Mouse (Mus musculus): Measurements from ENCODE around the gene Zfp141.

DNA sequence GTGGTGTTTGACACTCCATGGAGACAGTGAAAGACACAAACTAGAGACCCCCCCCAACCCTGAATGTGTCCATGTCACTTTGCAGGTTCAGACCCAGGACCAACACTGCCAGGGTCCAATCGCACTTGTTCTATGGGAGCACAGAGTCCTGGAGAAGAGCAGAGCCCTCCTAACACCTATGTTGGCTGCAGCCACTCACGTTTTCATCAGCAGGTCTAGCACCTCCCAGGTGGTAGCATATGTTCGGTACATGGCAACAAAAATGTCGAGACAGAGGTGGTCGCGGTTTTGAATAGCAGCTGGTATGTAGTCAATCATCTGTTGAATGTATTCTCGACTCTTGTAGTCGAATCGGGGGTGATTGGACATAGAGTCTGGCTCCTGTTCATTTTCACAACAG lies 58.2 kb downstream of the Zfp141 start:
- no peak for TF ChIP-seq POLR2A (IDR thresholded peaks at IDR 0.05; ENCODE audit: borderline replicate concordance, extremely low read depth, low read depth, low read length)
- no peak for TF ChIP-seq CTCF (IDR thresholded peaks at IDR 0.05; ENCODE audit: insufficient read depth, low read length)
